Mouse (Mus musculus) megakaryocyte-erythroid progenitor cell, adult 5 weeks (primary cell): ENCODE data around the gene Bbs1. TPM values are rescaled to one million over a fixed set of nuclear protein-coding genes. Genes with fewer than 3 reads are reported as not detected.

Experiments
- polyA plus RNA-seq: library from polyadenylated mRNA; stranded (reverse); fragments of >175 nt; gene quantifications from 2 replicates; pipeline ENCODE4 v1.2.3, GENCODE M21; 2012

Bbs1 gene
- polyA plus RNA-seq, result 2.1 and 3.6 TPM in 2 replicates

GRCm38 (mm10) chr19:4905979-4906794 is at the start of gene Bbs1:
Gene Bbs1, minus strand, starts transcription at chr19:4906628.

GRCm38 (mm10) chr19:4942551-4943252 is 36.3 kb upstream of the Bbs1 start, which contains the start of gene Peli3:
Gene Peli3, minus strand, starts transcription at chr19:4943127.

GRCm38 (mm10) chr19:4927904-4928531 is 21.6 kb upstream of the Bbs1 start, which contains the start of gene Dpp3:
Gene Dpp3, minus strand, starts transcription at chr19:4928287.

GRCm38 (mm10) chr19:4878405-4879323 is 27.8 kb downstream of the Bbs1 start, which contains the start of gene Zdhhc24:
Gene Zdhhc24, plus strand, starts transcription at chr19:4878668.

GRCm38 (mm10) chr19:4877785-4878184 is 28.6 kb downstream of the Bbs1 start, which contains the start of gene Actn3:
Gene Actn3, minus strand, starts transcription at chr19:4877909.

GRCm38 (mm10) chr19:4854552-4855469 is 51.6 kb downstream of the Bbs1 start, which contains the start of gene Ctsf:
Gene Ctsf, plus strand, starts transcription at chr19:4855130.

GRCm38 (mm10) chr19:4839149-4839548 is 67.3 kb downstream of the Bbs1 start, which contains the start of the genes Ccs and Ccdc87:
Gene Ccs, minus strand, starts transcription at chr19:4839332.
Gene Ccdc87, plus strand, starts transcription at chr19:4839366.

Other genes with a start within 250 kb of the Bbs1 start
- 0.34 TPM in 1 of 2 replicates, not detected in the other for gene Gm960, start 208.0 kb downstream of the Bbs1 start, polyA plus RNA-seq
- gene Sptbn2, start 195.5 kb downstream of the Bbs1 start, polyA plus RNA-seq, result 0.02 and 0.06 TPM in 2 replicates
- 11.2 and 13.4 TPM in 2 replicates for gene Rbm4b, start 150.1 kb downstream of the Bbs1 start, polyA plus RNA-seq
- gene Rbm4, start 112.7 kb downstream of the Bbs1 start, polyA plus RNA-seq, result 15.6 and 16.8 TPM in 2 replicates
- 0.68 and 1.4 TPM in 2 replicates for gene Gm21992, start 95.0 kb downstream of the Bbs1 start, polyA plus RNA-seq
- 37.4 and 39.1 TPM in 2 replicates for gene Rbm14, start 95.0 kb downstream of the Bbs1 start, polyA plus RNA-seq
- 59.4 and 60.0 TPM in 2 replicates for gene Ccs, start 67.3 kb downstream of the Bbs1 start, polyA plus RNA-seq
- not detected in 2 replicates for gene Ccdc87, start 67.3 kb downstream of the Bbs1 start, polyA plus RNA-seq
- gene Ctsf, start 51.5 kb downstream of the Bbs1 start, polyA plus RNA-seq, result 7.5 and 11.2 TPM in 2 replicates
- 0.37 and 1.0 TPM in 2 replicates for gene Actn3, start 28.7 kb downstream of the Bbs1 start, polyA plus RNA-seq
- gene Zdhhc24, start 28.0 kb downstream of the Bbs1 start, polyA plus RNA-seq, result 2.1 and 2.3 TPM in 2 replicates
- gene Dpp3, start 21.7 kb upstream of the Bbs1 start, polyA plus RNA-seq, result 66.2 and 71.5 TPM in 2 replicates
- gene Peli3, start 36.5 kb upstream of the Bbs1 start, polyA plus RNA-seq, result 0.10 and 0.22 TPM in 2 replicates
- gene Mrpl11, start 55.5 kb upstream of the Bbs1 start, polyA plus RNA-seq, result 58.4 and 60.2 TPM in 2 replicates
- gene Npas4, start 83.7 kb upstream of the Bbs1 start, polyA plus RNA-seq, result 0.10 and 0.12 TPM in 2 replicates
- 4.3 and 5.5 TPM in 2 replicates for gene Slc29a2, start 117.2 kb upstream of the Bbs1 start, polyA plus RNA-seq
- 6.1 and 9.4 TPM in 2 replicates for gene B4gat1, start 132.2 kb upstream of the Bbs1 start, polyA plus RNA-seq
- gene AC124502.3, start 132.3 kb upstream of the Bbs1 start, polyA plus RNA-seq, result 0.13 and 1.3 TPM in 2 replicates
- gene Brms1, start 134.7 kb upstream of the Bbs1 start, polyA plus RNA-seq, result 94.5 and 120 TPM in 2 replicates
- 1.2 and 1.8 TPM in 2 replicates for gene Rin1, start 143.9 kb upstream of the Bbs1 start, polyA plus RNA-seq
- 0.77 and 1.7 TPM in 2 replicates for gene Cd248, start 161.4 kb upstream of the Bbs1 start, polyA plus RNA-seq
- 0.29 and 1.6 TPM in 2 replicates for gene Tmem151a, start 178.9 kb upstream of the Bbs1 start, polyA plus RNA-seq
- 17.5 and 18.7 TPM in 2 replicates for gene Yif1a, start 181.9 kb upstream of the Bbs1 start, polyA plus RNA-seq
- gene Cnih2, start 191.9 kb upstream of the Bbs1 start, polyA plus RNA-seq, result 3.6 and 6.3 TPM in 2 replicates
- 262 and 300 TPM in 2 replicates for gene Rab1b, start 200.4 kb upstream of the Bbs1 start, polyA plus RNA-seq
- gene Klc2, start 211.9 kb upstream of the Bbs1 start, polyA plus RNA-seq, result 22.7 and 28.8 TPM in 2 replicates